Mouse (Mus musculus): Measurements from ENCODE around the gene Phldb2.

The Phldb2 gene

GRCm38 (mm10) chr16:45953394-45953793 lies at the start of gene Phldb2:
TSS of gene Phldb2 (minus strand) at chr16:45953598.
- ATAC-seq (ENCODE audit: insufficient number of reproducible peaks, low FRiP score, low TSS enrichment) = no peak

DNA sequence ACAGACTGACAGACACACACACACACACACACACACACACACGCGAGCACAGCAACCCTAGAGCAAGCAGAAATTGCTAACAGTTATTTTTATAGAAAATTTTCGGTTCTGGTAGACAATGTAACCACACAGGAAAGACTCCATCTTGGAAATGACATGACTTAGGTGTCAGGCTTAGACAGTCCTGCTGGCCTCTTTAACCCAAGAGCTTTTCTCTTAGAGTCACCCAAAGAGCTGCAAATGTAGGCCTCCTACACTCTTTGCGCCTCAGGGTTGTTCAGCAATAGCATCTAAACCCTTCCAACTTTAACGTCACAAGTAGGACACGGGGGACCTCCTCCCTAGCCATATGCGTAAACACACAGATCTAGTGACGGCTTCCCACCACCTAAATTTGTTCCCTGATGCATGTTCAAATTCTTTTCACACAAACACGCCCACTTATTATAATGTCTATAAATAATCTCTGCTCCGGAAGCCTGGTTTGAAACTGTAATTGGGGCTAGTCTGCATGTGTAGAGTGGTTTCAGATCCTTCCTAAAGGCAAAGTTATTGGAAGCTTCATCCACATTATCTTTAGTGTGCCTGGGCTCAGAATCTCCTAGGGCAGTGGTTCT lies 48.3 kb upstream of the Phldb2 start:
- no peak for ATAC-seq (ENCODE audit: insufficient number of reproducible peaks, low FRiP score, low TSS enrichment)

GRCm38 (mm10) chr16:46000976-46001375 lies 47.6 kb upstream of the Phldb2 start:
- ATAC-seq (ENCODE audit: insufficient number of reproducible peaks, low FRiP score, low TSS enrichment) = no peak

DNA sequence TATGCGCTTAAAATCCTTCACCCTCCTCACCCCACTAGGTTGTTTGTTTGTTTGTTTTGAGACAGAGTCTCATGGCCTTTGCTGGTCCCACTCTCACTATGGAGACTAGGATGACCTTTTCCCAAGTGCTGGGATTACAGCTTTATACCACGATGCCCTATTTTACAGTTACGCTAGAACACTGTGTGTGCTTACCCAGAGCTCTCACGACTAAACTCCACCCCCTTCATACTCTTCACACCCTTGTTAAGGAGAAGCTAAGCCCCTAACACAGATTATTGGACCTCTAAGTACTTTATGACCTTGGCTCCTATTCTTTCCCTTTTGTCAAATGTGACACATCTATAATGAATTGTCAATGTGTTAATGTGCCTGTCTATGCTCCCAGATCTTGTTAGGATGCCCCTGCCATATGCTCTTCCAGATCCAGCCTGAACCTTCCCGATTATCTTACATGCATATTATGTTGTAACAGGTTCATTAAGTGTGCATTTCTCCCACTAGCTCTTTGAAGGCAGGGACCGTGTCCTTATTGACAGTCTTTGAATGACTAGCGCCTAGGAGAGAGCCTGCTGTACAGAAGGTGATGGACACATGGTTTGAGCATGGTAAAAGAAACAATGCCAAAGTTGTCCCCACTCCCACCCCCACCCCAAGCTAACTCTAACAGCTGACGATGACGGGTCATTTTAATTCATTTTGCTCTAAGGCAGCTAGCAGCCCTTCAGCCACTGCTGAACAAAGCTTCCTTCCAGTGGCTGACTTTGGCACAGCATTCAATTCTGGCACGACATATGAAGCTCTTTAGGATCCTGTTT lies 46.2 kb upstream of the Phldb2 start:
- no peak for ATAC-seq (ENCODE audit: insufficient number of reproducible peaks, low FRiP score, low TSS enrichment)

GRCm38 (mm10) chr16:45998231-45998630 lies 44.8 kb upstream of the Phldb2 start:
- ATAC-seq (ENCODE audit: insufficient number of reproducible peaks, low FRiP score, low TSS enrichment) = no peak

GRCm38 (mm10) chr16:45990901-45991676 lies 37.7 kb upstream of the Phldb2 start:
- peak; percentile 29 for ATAC-seq (ENCODE audit: insufficient number of reproducible peaks, low FRiP score, low TSS enrichment)

DNA sequence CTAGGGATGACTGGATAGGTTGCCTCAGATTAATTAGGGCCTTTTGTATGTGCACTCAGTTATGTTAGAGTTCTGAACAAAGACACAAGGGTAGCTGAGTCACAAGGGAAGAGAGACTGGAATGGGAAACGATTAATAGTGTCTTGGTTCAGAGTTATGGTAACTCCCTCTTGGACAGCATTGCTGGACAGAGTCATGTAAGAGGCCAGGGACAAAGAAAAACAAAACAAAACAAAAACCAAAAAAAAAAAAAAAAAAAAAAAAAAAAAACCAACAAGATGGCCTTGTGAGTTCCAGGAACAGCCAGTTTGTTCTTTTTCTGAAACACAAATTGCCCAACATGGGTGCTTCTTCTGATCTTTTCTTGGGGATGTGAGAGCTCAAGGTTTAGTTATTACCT lies 32.8 kb upstream of the Phldb2 start:
- no peak for ATAC-seq (ENCODE audit: insufficient number of reproducible peaks, low FRiP score, low TSS enrichment)

DNA sequence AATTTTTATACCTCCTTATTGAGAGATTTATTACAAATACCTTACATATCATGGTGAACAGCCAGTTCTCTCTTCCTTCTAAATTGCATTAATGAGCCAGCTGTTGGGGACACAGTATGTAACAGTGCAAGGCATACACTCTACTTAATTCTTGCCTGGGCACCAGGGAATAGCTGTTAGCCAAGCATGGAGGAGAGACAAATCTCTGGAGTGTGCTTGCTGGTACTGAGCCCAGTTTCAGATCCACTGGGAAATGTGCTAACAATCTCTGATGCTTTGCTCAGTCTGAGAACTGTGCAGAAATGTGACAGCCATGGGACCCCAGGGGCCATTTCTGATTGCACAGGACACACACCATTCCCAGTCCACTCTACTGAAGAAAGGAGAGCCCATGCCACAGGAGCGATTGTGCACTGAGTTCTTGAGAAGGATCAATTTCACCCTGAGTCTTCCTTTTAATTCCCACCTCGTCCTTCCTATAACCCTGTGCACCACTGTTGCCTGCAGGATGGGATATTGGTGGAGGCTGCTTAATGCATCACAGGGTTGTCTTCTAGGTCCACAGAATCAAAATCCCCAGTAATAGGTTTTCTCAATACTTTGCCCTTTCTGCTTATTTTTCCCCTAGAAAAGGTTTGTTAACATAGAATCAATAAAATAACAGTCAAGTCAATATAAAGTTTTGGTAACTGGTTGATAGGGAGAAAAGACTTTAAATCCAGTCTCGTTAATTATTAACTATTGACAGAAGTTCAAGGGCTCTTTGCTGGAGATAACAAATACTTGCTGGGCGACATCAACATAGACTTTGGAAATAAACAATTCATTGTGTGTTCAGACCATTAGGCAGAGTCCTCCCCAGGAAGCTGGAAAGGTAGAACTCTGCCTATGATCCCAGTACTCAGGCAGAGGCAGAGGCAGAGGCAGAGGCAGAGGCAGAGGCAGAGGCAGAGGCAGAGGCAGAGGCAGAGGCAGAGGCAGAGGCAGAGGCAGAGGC lies 31.5 kb upstream of the Phldb2 start:
- peak; percentile 40; the same call in 1 of the 2 replicates for ATAC-seq (ENCODE audit: insufficient number of reproducible peaks, low FRiP score, low TSS enrichment)

GRCm38 (mm10) chr16:45976251-45976650 lies 22.9 kb upstream of the Phldb2 start:
- ATAC-seq (ENCODE audit: insufficient number of reproducible peaks, low FRiP score, low TSS enrichment) = no peak

DNA sequence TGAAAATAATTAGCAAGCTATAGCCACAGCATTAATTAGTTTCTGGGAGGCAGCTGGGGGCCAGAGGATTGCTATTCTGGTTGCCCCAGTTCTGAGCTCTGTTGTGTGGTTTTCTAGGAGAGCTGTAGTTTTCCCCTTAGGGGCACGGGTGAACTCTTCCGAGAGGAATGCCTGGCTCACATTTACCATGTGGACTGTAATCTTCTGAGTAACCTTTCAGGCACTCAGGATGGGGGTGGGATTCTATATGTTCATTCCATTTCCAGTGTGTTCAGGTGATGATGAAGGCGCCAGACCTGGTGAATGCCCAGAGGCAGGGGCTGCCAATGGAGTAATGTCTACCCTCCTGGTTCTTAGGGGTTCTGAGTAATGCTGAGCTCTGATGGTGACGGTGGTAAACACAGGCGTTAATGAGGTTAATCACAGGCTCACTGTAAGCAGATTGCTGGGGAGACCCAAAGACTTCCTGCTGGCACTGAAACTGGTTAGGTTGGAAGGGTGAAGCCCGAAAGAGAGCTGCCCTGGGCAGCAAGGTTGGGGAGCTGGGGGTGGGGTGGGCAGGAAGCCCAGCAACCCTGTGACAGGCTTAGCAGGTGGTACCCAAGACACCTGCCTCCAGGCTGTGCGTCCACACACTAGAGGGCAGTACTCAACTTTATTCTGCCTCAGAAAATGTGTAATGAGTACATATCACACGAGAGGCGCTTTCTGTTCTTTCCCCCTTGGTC lies 20.7 kb upstream of the Phldb2 start:
- peak; percentile 49 for ATAC-seq (ENCODE audit: insufficient number of reproducible peaks, low FRiP score, low TSS enrichment)

GRCm38 (mm10) chr16:45970187-45970586 lies 16.8 kb upstream of the Phldb2 start:
- ATAC-seq (ENCODE audit: insufficient number of reproducible peaks, low FRiP score, low TSS enrichment) = no peak

DNA sequence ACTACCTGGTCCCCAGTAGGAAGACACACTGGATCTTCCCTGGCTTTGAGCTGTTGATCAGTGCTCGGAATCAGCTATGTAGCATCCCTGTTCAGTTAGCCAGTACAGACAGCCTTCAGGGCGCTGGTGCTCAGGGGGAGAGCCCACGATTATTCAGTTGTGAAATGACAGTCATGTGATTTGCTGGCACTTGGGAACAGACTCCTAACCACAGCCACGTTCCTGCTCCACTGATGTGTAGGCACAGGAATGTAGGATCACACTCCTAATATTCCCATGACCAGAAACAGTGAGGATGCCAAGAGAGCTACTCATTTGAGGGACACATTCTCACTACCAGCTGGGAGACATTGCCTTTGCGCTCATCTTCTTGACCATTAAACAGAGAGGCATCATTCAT lies 15.3 kb upstream of the Phldb2 start:
- no peak for ATAC-seq (ENCODE audit: insufficient number of reproducible peaks, low FRiP score, low TSS enrichment)

GRCm38 (mm10) chr16:45967471-45967870 lies 14.1 kb upstream of the Phldb2 start:
- peak; percentile 84 for ATAC-seq (ENCODE audit: insufficient number of reproducible peaks, low FRiP score, low TSS enrichment)

GRCm38 (mm10) chr16:45966604-45967003 lies 13.2 kb upstream of the Phldb2 start:
- no peak for ATAC-seq (ENCODE audit: insufficient number of reproducible peaks, low FRiP score, low TSS enrichment)

- ATAC-seq (ENCODE audit: insufficient number of reproducible peaks, low FRiP score, low TSS enrichment) = no peak
Observed at GRCm38 (mm10) chr16:45964777-45965176, 11.4 kb upstream of the Phldb2 start.

DNA sequence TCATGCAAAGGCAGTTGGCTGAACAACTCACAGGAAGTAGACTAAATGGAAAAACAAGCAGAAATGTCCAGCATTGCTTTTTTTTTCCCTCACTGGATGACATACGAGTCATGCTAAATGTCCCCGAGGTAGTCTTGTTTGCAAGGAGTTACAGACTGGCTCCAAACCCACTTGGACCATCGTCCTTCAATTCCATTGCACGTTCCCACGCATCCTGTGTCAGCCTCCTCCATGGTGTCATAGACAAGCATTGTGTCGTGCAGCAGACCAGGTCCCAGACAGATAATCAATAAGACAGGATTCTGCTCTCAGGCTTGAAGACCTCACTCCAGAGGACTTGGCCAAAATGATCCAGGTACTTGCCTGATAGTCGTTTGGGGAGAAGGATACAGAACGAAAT lies 10.4 kb upstream of the Phldb2 start:
- no peak for ATAC-seq (ENCODE audit: insufficient number of reproducible peaks, low FRiP score, low TSS enrichment)

DNA sequence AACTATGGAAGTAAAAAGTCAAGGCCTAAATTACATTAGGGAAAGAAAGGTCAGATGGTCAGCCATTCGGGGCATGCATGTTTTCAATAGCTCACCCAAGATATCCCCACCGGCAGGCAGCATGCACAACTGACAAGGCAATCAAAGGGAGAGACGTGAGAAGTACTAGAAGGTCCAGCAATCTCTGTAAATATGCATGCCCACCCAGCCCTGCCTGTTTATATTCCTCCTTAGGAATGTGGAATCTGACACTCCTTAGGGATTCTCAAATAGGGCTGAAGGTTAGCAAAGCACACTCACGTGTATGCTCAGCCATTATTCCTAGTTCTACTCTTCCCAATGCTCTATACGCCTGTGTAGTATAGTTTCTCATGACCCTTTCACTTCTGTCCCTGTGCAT lies 9.7 kb upstream of the Phldb2 start:
- no peak for ATAC-seq (ENCODE audit: insufficient number of reproducible peaks, low FRiP score, low TSS enrichment)

- no peak for ATAC-seq (ENCODE audit: insufficient number of reproducible peaks, low FRiP score, low TSS enrichment)
Observed at GRCm38 (mm10) chr16:45960978-45961377, 7.6 kb upstream of the Phldb2 start.

DNA sequence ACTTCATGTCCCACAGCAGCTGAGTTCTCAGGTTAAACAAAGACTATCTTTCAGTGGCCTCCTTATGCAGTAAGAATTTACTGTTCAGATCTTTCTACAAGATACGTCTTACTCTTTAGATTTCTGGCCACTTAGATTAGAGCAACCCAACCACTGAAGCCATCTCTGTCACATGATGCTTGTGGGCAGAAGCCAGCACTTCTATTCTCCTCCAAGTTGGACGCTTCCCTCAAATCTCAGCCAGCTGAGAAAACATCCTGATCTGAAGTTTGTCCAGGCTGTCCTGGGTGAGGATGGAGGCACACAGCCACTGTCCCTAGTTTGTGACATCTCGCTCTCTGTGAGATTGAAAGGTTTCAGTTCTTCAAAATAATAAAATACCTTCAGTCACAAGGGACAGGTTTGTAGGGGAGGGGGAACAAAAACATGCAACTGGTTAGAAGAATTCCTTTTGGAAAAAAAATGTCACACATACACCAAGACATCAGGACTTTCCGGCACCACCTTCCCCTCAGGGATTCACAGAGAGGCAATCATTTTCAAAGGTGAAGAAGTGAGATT lies 3.1 kb upstream of the Phldb2 start:
- no peak for ATAC-seq (ENCODE audit: insufficient number of reproducible peaks, low FRiP score, low TSS enrichment)
